Mouse (Mus musculus): ENCODE results near the gene Ugt1a5. TPM values are rescaled to one million over a fixed set of nuclear protein-coding genes. Genes with fewer than 3 reads are reported as not detected.
"Not testable (repeated sequence)": the region's sequence is repeated elsewhere in the genome, so short reads cannot be mapped to it uniquely, and the experiment has no call there.

The Ugt1a5 gene
- polyA plus RNA-seq, 2 experiments: 0.11 TPM; not detected in 1

DNA sequence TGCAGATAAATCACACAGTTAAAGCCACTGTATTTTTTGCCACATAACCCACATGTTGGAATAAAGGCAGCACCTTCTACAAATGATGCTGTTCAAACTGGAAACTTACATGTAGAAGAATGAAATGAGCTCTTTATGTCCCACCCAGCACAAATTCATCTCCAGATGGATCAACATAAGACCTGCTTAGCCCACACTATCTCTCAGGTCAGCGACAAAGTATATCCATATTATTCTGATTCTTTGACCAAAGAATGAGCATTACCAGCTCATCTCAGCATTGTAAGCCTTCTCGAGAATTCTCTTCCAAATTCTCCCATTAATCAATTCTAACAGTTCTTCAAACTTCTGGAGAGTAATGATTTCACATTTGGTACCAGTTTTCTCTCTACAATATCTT is 56.4 kb downstream of the Ugt1a5 start:
- H3K27ac ChIP-seq: no peak overlapping the region
- H3K36me3 ChIP-seq (replicated peaks; ENCODE audit: control insufficient read depth, insufficient read depth, low read depth): no peaks in the 10 kb centered on the region
- DNase-seq (ENCODE audit: low read depth in 3 of 3, low spot score in 3 of 3) (no peak), ATAC-seq (ENCODE audit: insufficient read depth) (no peak)
- no peaks in the 10 kb centered on the region for H3K4me1 ChIP-seq (replicated peaks; ENCODE audit: control insufficient read depth in 2 of 2, insufficient read depth in 2 of 2, low read length in 1 of 2)
- no peak overlapping the region for H3K9ac ChIP-seq (replicated peaks)
- H3K4me2 ChIP-seq (ENCODE audit: low read depth): no peak overlapping the region
- H3K9me3 ChIP-seq (ENCODE audit: control insufficient read depth, low read length): peaks cover 2% of the 10 kb centered on the region
- no peak overlapping the region for H3K4me3 ChIP-seq (ENCODE audit: insufficient read depth in 1 of 2, low read depth in 2 of 2, low read length in 2 of 2)
- WGBS (ENCODE audit: insufficient replicate concordance): 29% methylated on average over 2 of the region's 2 CpGs
- H3K27me3 ChIP-seq (ENCODE audit: control insufficient read depth, insufficient read depth, low read length): no peaks in the 10 kb centered on the region
- TF ChIP-seq EP300 (IDR thresholded peaks at IDR 0.05; ENCODE audit: low read depth) (no peak), CTCF (IDR thresholded peaks at IDR 0.05; ENCODE audit: low read depth) (no peak)

DNA sequence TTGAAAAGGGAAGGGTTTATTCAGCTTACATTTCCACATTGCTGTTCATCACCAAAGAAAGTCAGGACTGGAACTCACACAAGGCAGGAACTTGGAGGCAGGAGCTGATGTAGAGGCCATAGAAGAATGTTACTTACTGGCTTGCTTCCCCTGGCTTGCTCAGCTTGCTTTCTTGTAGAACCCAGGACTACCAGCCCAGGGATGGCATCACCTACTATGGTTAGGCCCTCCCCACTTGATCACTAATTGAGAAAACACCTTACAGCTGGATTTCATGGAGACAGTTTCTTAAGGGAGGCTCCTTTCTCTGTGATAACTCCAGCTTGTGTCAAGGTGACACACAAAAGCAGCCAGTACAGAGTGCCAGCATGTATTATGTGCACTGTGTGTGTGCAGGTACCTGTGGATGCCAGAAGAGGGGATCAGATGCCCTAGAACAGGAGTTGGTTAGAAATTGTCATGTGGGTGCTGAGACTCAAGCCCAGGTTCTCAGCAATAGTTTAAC is 57.3 kb downstream of the Ugt1a5 start:
- not testable (repeated sequence) for DNase-seq (ENCODE audit: low read depth in 3 of 3, low spot score in 3 of 3); H3K27me3 ChIP-seq (ENCODE audit: control insufficient read depth, insufficient read depth, low read length)

DNA sequence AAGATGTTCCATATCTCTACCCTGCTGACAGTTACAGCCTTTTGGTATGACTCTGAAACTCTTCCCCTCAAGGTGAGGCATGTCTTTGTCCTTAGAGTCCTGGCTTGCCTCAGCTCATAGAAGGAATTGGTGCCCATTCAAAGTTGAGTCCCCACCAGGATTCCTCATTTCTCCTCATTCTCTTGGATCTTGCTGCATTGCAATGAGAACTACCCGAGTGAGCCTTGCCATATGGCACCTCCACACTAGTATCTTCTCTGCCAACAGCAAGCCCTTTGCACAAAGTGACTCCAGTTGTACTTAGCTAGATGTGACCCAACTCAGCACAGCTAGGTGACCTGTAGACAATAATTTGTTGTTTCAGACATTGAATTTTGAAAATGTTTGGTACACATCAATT is 57.8 kb downstream of the Ugt1a5 start:
- Histone ChIP-seq H3K4me1 (replicated peaks; ENCODE audit: control insufficient read depth in 2 of 2, insufficient read depth in 2 of 2, low read length in 1 of 2) (no peaks in the 10 kb centered on the region), H3K27me3 (ENCODE audit: control insufficient read depth, insufficient read depth, low read length) (no peaks in the 10 kb centered on the region), H3K9me3 (ENCODE audit: control insufficient read depth, low read length) (peaks cover 2% of the 10 kb centered on the region), H3K4me2 (ENCODE audit: low read depth) (no peak overlapping the region), H3K9ac (replicated peaks) (no peak overlapping the region), H3K4me3 (ENCODE audit: insufficient read depth in 1 of 2, low read depth in 2 of 2, low read length in 2 of 2) (no peak overlapping the region), H3K27ac (no peak overlapping the region), H3K36me3 (replicated peaks; ENCODE audit: control insufficient read depth, insufficient read depth, low read depth) (no peaks in the 10 kb centered on the region)
- DNase-seq (ENCODE audit: low read depth in 3 of 3, low spot score in 3 of 3) (no peak), ATAC-seq (ENCODE audit: insufficient read depth) (no peak)
- TF ChIP-seq EP300 (IDR thresholded peaks at IDR 0.05; ENCODE audit: low read depth): no peak
- no peak for TF ChIP-seq CTCF (IDR thresholded peaks at IDR 0.05; ENCODE audit: low read depth)
- WGBS (ENCODE audit: insufficient replicate concordance): 21% methylated on average over 1 of the region's 1 CpGs

More for the DNA sequence above, 57.3 kb downstream of the Ugt1a5 start:
- not testable (repeated sequence) for H3K36me3 ChIP-seq (replicated peaks; ENCODE audit: control insufficient read depth, insufficient read depth, low read depth); ATAC-seq (ENCODE audit: insufficient read depth); H3K4me3 ChIP-seq (ENCODE audit: insufficient read depth in 1 of 2, low read depth in 2 of 2, low read length in 2 of 2); H3K27ac ChIP-seq; H3K9ac ChIP-seq (replicated peaks); H3K4me1 ChIP-seq (replicated peaks; ENCODE audit: control insufficient read depth in 2 of 2, insufficient read depth in 2 of 2, low read length in 1 of 2); H3K4me2 ChIP-seq (ENCODE audit: low read depth); H3K9me3 ChIP-seq (ENCODE audit: control insufficient read depth, low read length)

DNA sequence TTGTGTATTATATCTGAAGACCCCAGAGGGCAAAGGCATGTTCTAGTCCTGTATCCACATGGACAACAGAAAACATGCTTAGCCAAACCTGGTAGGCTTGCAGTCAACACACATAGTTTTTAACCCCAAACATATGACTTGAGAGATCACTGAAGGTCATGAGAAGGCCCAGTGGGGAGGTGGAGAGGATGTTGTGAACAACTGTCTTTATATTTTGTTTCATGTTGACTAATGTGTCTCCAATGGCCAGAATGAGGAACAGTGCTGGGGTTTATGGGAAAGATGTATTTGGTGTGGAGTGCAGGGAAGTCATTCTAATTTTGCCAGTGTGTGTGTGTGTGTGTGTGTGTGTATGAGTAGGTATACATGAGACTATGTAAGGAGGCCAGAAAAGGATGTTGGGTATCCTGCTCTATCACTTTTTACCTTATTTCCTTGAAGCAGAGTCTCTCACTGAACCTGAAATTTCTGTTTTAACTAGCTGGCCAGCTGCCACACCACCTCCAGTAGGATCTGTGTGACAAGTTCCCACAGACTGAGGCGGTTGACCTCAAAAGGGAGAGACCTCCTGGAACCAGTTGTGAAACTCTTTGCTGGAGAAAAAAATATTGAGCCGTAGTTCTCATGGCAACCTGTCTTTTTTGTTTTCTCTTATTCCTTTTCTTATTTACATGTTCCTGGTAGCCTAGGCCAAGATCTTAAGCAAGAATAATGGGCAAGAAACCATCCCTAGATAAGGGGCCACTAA is 58.4 kb downstream of the Ugt1a5 start:
- peaks cover 2% of the 10 kb centered on the region for H3K9me3 ChIP-seq (ENCODE audit: control insufficient read depth, low read length)
- TF ChIP-seq CTCF (IDR thresholded peaks at IDR 0.05; ENCODE audit: low read depth) (no peak), EP300 (IDR thresholded peaks at IDR 0.05; ENCODE audit: low read depth) (no peak)
- no peak overlapping the region for H3K27ac ChIP-seq
- ATAC-seq (ENCODE audit: insufficient read depth): no peak
- WGBS (ENCODE audit: insufficient replicate concordance): 43% methylated on average over 2 of the region's 2 CpGs
- no peak for DNase-seq (ENCODE audit: low read depth in 3 of 3, low spot score in 3 of 3)
- no peaks in the 10 kb centered on the region for H3K4me1 ChIP-seq (replicated peaks; ENCODE audit: control insufficient read depth in 2 of 2, insufficient read depth in 2 of 2, low read length in 1 of 2)
- no peak overlapping the region for H3K4me2 ChIP-seq (ENCODE audit: low read depth)
- no peaks in the 10 kb centered on the region for H3K36me3 ChIP-seq (replicated peaks; ENCODE audit: control insufficient read depth, insufficient read depth, low read depth)
- H3K27me3 ChIP-seq (ENCODE audit: control insufficient read depth, insufficient read depth, low read length): no peaks in the 10 kb centered on the region
- H3K9ac ChIP-seq (replicated peaks): no peak overlapping the region
- no peak overlapping the region for H3K4me3 ChIP-seq (ENCODE audit: insufficient read depth in 1 of 2, low read depth in 2 of 2, low read length in 2 of 2)

DNA sequence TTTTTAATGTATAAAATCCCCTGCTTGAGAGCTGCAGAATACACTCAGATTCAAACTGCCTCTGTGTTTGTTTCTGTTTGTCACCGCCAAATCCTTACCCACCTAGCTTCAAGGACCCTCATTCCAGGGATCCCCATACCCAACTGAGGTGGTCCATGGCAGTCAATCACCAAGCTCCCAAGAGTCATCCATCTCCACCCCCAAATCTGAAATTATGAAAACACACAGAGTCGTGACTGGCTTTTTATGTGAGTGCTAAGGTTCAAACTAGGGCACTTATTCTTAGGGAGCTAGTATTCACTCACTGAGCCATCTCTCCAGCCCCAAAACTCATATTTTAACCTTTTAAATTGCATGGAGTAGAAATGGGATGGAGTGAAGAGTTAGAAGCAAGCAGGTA is 59.5 kb downstream of the Ugt1a5 start:
- H3K27ac ChIP-seq; H3K4me3 ChIP-seq (ENCODE audit: insufficient read depth in 1 of 2, low read depth in 2 of 2, low read length in 2 of 2); H3K9ac ChIP-seq (replicated peaks); DNase-seq (ENCODE audit: low read depth in 3 of 3, low spot score in 3 of 3); H3K4me2 ChIP-seq (ENCODE audit: low read depth); H3K9me3 ChIP-seq (ENCODE audit: control insufficient read depth, low read length); H3K27me3 ChIP-seq (ENCODE audit: control insufficient read depth, insufficient read depth, low read length); H3K4me1 ChIP-seq (replicated peaks; ENCODE audit: control insufficient read depth in 2 of 2, insufficient read depth in 2 of 2, low read length in 1 of 2); H3K36me3 ChIP-seq (replicated peaks; ENCODE audit: control insufficient read depth, insufficient read depth, low read depth); ATAC-seq (ENCODE audit: insufficient read depth): not testable (repeated sequence)
- 27% methylated on average over 2 of the region's 2 CpGs for WGBS (ENCODE audit: insufficient replicate concordance)

Measured in liver, embryonic 14.5 days (tissue).